Mouse (Mus musculus): ENCODE results near the gene Nedd1. TPM values are rescaled to one million over a fixed set of nuclear protein-coding genes. Genes with fewer than 3 reads are reported as not detected.

Gene Nedd1
- polyA plus RNA-seq, 2 experiments, result 20.2 to 38.3 TPM

DNA sequence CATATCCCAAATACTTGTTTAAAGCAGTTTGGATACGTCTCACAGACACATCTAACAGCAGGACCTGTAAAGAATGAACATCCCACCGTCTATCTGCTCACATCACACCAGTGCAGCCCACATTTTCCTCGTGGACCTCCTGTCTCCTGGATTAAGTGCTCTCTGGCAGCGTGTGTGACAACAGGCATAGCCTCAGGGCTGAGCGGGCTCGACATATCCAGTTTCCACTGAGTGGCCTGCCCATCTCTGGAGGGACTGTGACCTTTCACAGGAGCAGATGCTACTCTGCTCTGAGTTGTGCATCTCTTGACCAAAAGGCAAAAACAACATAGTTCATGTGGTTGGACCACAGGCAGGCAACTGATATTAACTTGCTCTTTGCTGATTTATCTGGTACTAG lies 23.2 kb downstream of the Nedd1 start:
- Histone ChIP-seq H3K9me3 (ENCODE audit: control insufficient read depth, low read length) (no peaks in the 10 kb centered on the region), H3K27me3 (ENCODE audit: control insufficient read depth, insufficient read depth, low read length) (no peaks in the 10 kb centered on the region), H3K4me3 (replicated peaks; ENCODE audit: low read length) (no peak overlapping the region), H3K27ac (replicated peaks; ENCODE audit: low read depth, low read length) (no peak overlapping the region), H3K36me3 (ENCODE audit: control insufficient read depth, insufficient read depth, low read length) (peaks cover 48% of the 10 kb centered on the region), H3K4me2 (replicated peaks; ENCODE audit: low read depth, low read length, severe bottlenecking) (no peak overlapping the region), H3K4me1 (ENCODE audit: control insufficient read depth, insufficient read depth, low read length) (no peaks in the 10 kb centered on the region), H3K9ac (ENCODE audit: low read depth, low read length, severe bottlenecking) (no peak overlapping the region)
- no peak for TF ChIP-seq POLR2A (IDR thresholded peaks at IDR 0.05; ENCODE audit: borderline replicate concordance, extremely low read depth, insufficient read depth, insufficient read length)
- WGBS, result 76% methylated on average over 6 of the region's 6 CpGs
- DNase-seq (ENCODE audit: low spot score), result no peak
- no peak for ATAC-seq (ENCODE audit: low FRiP score, low read depth)

DNA sequence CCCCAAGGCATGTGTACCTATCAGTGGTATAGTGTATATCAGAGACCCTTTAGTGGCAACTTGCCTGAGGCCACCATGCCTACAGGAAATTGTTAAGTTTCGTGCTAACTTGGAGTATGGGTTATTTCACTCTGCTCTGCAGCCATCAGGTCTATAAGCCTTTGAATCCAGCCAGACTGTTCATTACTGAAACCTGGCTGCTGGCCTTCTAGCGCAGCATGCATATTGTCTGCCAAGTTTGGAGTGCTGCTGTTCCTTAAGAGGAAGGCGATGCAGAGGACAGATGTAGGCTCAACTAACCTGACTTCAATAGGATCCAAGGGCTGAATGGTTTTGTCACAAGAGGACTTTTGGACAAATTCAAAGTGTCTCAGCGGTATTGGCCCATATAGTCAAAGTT lies 47.2 kb downstream of the Nedd1 start:
- H3K27me3 ChIP-seq (ENCODE audit: control insufficient read depth, insufficient read depth, low read length), result no peaks in the 10 kb centered on the region
- no peak overlapping the region for H3K4me2 ChIP-seq (replicated peaks; ENCODE audit: low read depth, low read length, severe bottlenecking)
- H3K4me1 ChIP-seq (ENCODE audit: control insufficient read depth, insufficient read depth, low read length), result no peaks in the 10 kb centered on the region
- H3K4me3 ChIP-seq (replicated peaks; ENCODE audit: low read length), result no peak overlapping the region
- no peak for TF ChIP-seq POLR2A (IDR thresholded peaks at IDR 0.05; ENCODE audit: borderline replicate concordance, extremely low read depth, insufficient read depth, insufficient read length)
- ATAC-seq (ENCODE audit: low FRiP score, low read depth), result 0 out of 2 replicates have a peak, but pooled peaks have one; percentile 9
- WGBS, result 63% methylated on average over 4 of the region's 4 CpGs
- H3K9ac ChIP-seq (ENCODE audit: low read depth, low read length, severe bottlenecking), result no peak overlapping the region
- no peak overlapping the region for H3K27ac ChIP-seq (replicated peaks; ENCODE audit: low read depth, low read length)
- peak; percentile 58 for DNase-seq (ENCODE audit: low spot score)
- H3K36me3 ChIP-seq (ENCODE audit: control insufficient read depth, insufficient read depth, low read length), result no peaks in the 10 kb centered on the region
- H3K9me3 ChIP-seq (ENCODE audit: control insufficient read depth, low read length), result no peaks in the 10 kb centered on the region

DNA sequence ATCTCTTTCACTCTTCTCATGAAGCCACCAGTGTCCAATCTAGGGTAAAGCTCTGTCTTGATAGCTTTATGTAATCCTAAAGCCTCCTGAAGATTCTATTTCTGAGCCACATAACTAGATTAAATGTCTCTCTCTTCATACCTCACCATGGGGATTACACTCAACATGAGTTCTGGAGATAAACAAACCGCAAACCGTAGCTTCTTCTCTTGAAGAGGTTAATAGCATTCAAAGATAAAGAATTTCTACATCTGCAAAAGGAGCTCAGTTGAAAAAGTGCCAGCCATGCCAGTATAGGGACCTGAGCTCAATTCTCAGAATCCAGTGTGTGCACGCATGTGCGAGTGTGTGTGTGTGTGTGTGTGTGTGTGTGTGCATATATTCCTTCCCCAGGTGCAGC lies 50.3 kb downstream of the Nedd1 start:
- no peak overlapping the region for H3K4me3 ChIP-seq (replicated peaks; ENCODE audit: low read length)
- H3K36me3 ChIP-seq (ENCODE audit: control insufficient read depth, insufficient read depth, low read length), result no peaks in the 10 kb centered on the region
- H3K9ac ChIP-seq (ENCODE audit: low read depth, low read length, severe bottlenecking), result no peak overlapping the region
- H3K4me2 ChIP-seq (replicated peaks; ENCODE audit: low read depth, low read length, severe bottlenecking), result no peak overlapping the region
- no peak overlapping the region for H3K27ac ChIP-seq (replicated peaks; ENCODE audit: low read depth, low read length)
- no peak for TF ChIP-seq POLR2A (IDR thresholded peaks at IDR 0.05; ENCODE audit: borderline replicate concordance, extremely low read depth, insufficient read depth, insufficient read length)
- H3K27me3 ChIP-seq (ENCODE audit: control insufficient read depth, insufficient read depth, low read length), result no peaks in the 10 kb centered on the region
- ATAC-seq (ENCODE audit: low FRiP score, low read depth) (no peak), DNase-seq (ENCODE audit: low spot score) (no peak)
- WGBS, result 95% methylated on average over 4 of the region's 4 CpGs
- H3K9me3 ChIP-seq (ENCODE audit: control insufficient read depth, low read length), result no peaks in the 10 kb centered on the region
- H3K4me1 ChIP-seq (ENCODE audit: control insufficient read depth, insufficient read depth, low read length), result no peaks in the 10 kb centered on the region

DNA sequence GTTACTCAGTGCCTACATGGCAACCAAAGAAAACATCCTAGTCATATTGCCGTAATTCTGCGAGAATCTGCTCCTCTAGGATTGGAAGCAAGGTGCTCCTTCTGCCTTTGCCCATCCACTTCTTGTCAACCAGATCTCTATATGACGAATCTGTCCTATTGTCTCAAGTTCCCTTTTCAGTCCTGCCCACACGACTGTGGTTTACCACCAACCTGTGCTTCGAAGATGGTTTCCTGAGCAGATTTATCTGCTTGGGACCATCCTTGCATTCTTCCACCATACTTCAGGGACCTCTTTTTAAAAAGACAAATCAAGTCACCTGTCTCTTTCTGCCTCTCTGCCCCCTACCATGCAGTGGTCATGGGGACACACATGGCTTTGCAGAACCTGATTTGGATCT lies 56.9 kb downstream of the Nedd1 start:
- TF ChIP-seq POLR2A (IDR thresholded peaks at IDR 0.05; ENCODE audit: borderline replicate concordance, extremely low read depth, insufficient read depth, insufficient read length), result no peak
- Histone ChIP-seq H3K9ac (ENCODE audit: low read depth, low read length, severe bottlenecking) (no peak overlapping the region), H3K36me3 (ENCODE audit: control insufficient read depth, insufficient read depth, low read length) (no peaks in the 10 kb centered on the region), H3K27me3 (ENCODE audit: control insufficient read depth, insufficient read depth, low read length) (no peaks in the 10 kb centered on the region), H3K4me2 (replicated peaks; ENCODE audit: low read depth, low read length, severe bottlenecking) (no peak overlapping the region), H3K9me3 (ENCODE audit: control insufficient read depth, low read length) (no peaks in the 10 kb centered on the region), H3K4me1 (ENCODE audit: control insufficient read depth, insufficient read depth, low read length) (no peaks in the 10 kb centered on the region), H3K4me3 (replicated peaks; ENCODE audit: low read length) (no peak overlapping the region), H3K27ac (replicated peaks; ENCODE audit: low read depth, low read length) (no peak overlapping the region)
- DNase-seq (ENCODE audit: low spot score) (no peak), ATAC-seq (ENCODE audit: low FRiP score, low read depth) (no peak)
- WGBS, result 82% methylated on average over 5 of the region's 5 CpGs

DNA sequence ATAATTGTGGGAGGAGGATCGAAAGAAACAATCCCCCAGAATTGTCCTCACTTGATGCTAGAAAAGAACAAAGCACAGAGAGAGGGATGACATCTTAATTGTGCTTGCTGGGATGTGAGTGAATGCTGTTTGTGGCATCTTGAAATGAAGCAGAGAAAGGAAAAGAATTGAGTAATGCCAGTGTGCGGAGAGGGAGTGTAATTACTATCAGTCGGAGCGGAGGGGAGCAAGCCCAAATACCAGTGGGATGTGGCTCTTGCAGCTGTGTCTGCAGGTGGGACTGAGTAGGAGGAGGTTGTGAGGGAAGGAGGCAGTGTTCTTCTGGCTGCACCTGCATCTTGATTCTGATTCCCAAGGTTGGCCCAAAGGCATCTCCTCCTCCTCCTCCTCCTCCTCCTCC lies 69.0 kb downstream of the Nedd1 start:
- no peaks in the 10 kb centered on the region for H3K27me3 ChIP-seq (ENCODE audit: control insufficient read depth, insufficient read depth, low read length)
- no peak for TF ChIP-seq POLR2A (IDR thresholded peaks at IDR 0.05; ENCODE audit: borderline replicate concordance, extremely low read depth, insufficient read depth, insufficient read length)
- no peak overlapping the region for H3K27ac ChIP-seq (replicated peaks; ENCODE audit: low read depth, low read length)
- H3K9ac ChIP-seq (ENCODE audit: low read depth, low read length, severe bottlenecking), result no peak overlapping the region
- H3K36me3 ChIP-seq (ENCODE audit: control insufficient read depth, insufficient read depth, low read length), result no peaks in the 10 kb centered on the region
- WGBS, result 81% methylated on average over 4 of the region's 4 CpGs
- H3K9me3 ChIP-seq (ENCODE audit: control insufficient read depth, low read length), result no peaks in the 10 kb centered on the region
- H3K4me3 ChIP-seq (replicated peaks; ENCODE audit: low read length), result no peak overlapping the region
- ATAC-seq (ENCODE audit: low FRiP score, low read depth) (no peak), DNase-seq (ENCODE audit: low spot score) (no peak)
- H3K4me2 ChIP-seq (replicated peaks; ENCODE audit: low read depth, low read length, severe bottlenecking), result no peak overlapping the region
- no peaks in the 10 kb centered on the region for H3K4me1 ChIP-seq (ENCODE audit: control insufficient read depth, insufficient read depth, low read length)

DNA sequence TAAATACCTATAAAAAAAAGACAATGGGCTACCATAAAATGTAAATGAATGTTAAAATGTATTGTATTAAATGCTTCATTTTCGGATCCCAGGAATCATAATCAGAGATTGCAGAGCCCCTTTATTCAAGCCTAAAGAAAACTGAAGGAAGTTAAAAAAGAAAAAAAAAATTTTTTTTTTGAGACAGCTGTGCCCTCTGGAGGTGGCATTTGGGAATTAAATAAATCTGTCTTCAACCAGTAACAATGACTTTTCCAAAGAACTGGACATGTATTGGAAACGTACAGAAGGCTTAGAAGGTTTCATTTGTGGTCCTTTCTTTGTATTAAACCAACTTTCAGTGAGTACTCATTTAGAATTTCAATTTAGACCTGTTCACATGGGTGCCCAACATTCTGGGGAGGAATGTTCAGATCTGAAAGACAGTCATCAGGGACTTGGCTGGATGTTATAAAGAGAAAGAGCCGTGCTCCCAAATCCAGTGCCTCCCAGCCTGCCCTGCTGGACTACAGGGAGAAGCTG lies 69.8 kb downstream of the Nedd1 start:
- no peak for ATAC-seq (ENCODE audit: low FRiP score, low read depth)
- 38% methylated on average over 3 of the region's 3 CpGs for WGBS
- DNase-seq (ENCODE audit: low spot score), result peak; percentile 40

More for the DNA sequence above, 69.8 kb downstream of the Nedd1 start:
- TF ChIP-seq POLR2A (IDR thresholded peaks at IDR 0.05; ENCODE audit: borderline replicate concordance, extremely low read depth, insufficient read depth, insufficient read length), result no peak
- Histone ChIP-seq H3K4me2 (replicated peaks; ENCODE audit: low read depth, low read length, severe bottlenecking) (no peak overlapping the region), H3K36me3 (ENCODE audit: control insufficient read depth, insufficient read depth, low read length) (no peaks in the 10 kb centered on the region), H3K4me3 (replicated peaks; ENCODE audit: low read length) (no peak overlapping the region), H3K27me3 (ENCODE audit: control insufficient read depth, insufficient read depth, low read length) (no peaks in the 10 kb centered on the region), H3K9me3 (ENCODE audit: control insufficient read depth, low read length) (no peaks in the 10 kb centered on the region), H3K9ac (ENCODE audit: low read depth, low read length, severe bottlenecking) (no peak overlapping the region), H3K4me1 (ENCODE audit: control insufficient read depth, insufficient read depth, low read length) (no peaks in the 10 kb centered on the region), H3K27ac (replicated peaks; ENCODE audit: low read depth, low read length) (no peak overlapping the region)
